Mouse (Mus musculus) CH12.LX (cell line): Measurements from ENCODE around the gene March10. TPM values are rescaled to one million over a fixed set of nuclear protein-coding genes. Genes with fewer than 3 reads are reported as not detected.
A peak's percentile ranks its signal among the peaks of the same experiment; 100 is the strongest.

ENCODE experiments used
- DNase-seq: peaks from one replicate; pipeline ENCODE4 v3.0.0-alpha.2; 2013; ENCODE audit errors: extremely low read depth
- H3K27ac ChIP-seq: 2 replicates; pipeline ENCODE4 v1.5.1; 2012; ENCODE audit warnings: low read depth, mild to moderate bottlenecking, control low read depth, moderate library complexity; ENCODE audit not compliant: insufficient read depth
- H3K27me3 ChIP-seq: replicated peaks from 2 replicates; pipeline ENCODE3; 2012; ENCODE audit warnings: inconsistent platforms
- H3K36me3 ChIP-seq, 2 experiments: replicated peaks in 1 of 2; 2 replicates each; pipeline versions ENCODE3 to v1.6.1; 2012; ENCODE audit warnings: inconsistent platforms in 1 of 2, low read length in 1 of 2, mild to moderate bottlenecking in 1 of 2, mixed read lengths in 1 of 2, moderate library complexity in 1 of 2; ENCODE audit not compliant: control insufficient read depth in 1 of 2, insufficient read depth in 1 of 2
- H3K4me1 ChIP-seq, 2 experiments: 2 replicates each; pipeline ENCODE4 v1.6.1; 2012; ENCODE audit warnings: inconsistent platforms in 1 of 2, moderate library complexity in 1 of 2; ENCODE audit not compliant: insufficient read depth in 2 of 2, control insufficient read depth in 1 of 2
- H3K4me2 ChIP-seq: 2 replicates; pipeline ENCODE4 v1.6.1; 2012; ENCODE audit warnings: low read depth, mild to moderate bottlenecking, control low read depth; ENCODE audit not compliant: poor library complexity, insufficient read depth, severe bottlenecking
- H3K4me3 ChIP-seq, 3 experiments: fragments of 150-350 bp in 1 of 3; sonication (generic) in 1 of 3; replicated peaks in 1 of 3; 2 replicates each; pipeline versions ENCODE3 to v1.5.1; 2011 to 2012; ENCODE audit warnings: low read depth in 2 of 3, low read length in 2 of 3, mild to moderate bottlenecking in 2 of 3, moderate library complexity in 2 of 3, control low read depth in 1 of 3, improper control_type of control experiment in 1 of 3, inconsistent platforms in 1 of 3, mixed read lengths in 1 of 3; ENCODE audit not compliant: poor library complexity in 1 of 3
- H3K79me2 ChIP-seq: replicated peaks from 2 replicates; pipeline ENCODE4 v1.6.1; 2012; ENCODE audit warnings: mild to moderate bottlenecking, moderate library complexity; ENCODE audit not compliant: control insufficient read depth, poor library complexity, insufficient read depth, severe bottlenecking; ENCODE audit errors: extremely low read depth
- H3K9ac ChIP-seq: 2 replicates; pipeline ENCODE4 v1.6.1; 2012; ENCODE audit warnings: low read depth, mild to moderate bottlenecking, control low read depth, moderate library complexity; ENCODE audit not compliant: insufficient read depth
- H3K9me3 ChIP-seq: replicated peaks from 2 replicates; pipeline ENCODE3; 2012; ENCODE audit warnings: low read length, inconsistent platforms, mixed read lengths
- BHLHE40 ChIP-seq: IDR thresholded peaks from 2 replicates; pipeline ENCODE4 v1.6.1; 2011; ENCODE audit warnings: mild to moderate bottlenecking, low read depth, low read length, improper control_type of control experiment
- ELF1 ChIP-seq: IDR thresholded peaks from 2 replicates; pipeline ENCODE4 v1.6.1; 2014; ENCODE audit warnings: low read depth, mild to moderate bottlenecking, inconsistent platforms, low read length, improper control_type of control experiment
- ETS1 ChIP-seq: conservative IDR thresholded peaks from 2 replicates; pipeline ENCODE4 v1.6.1; 2012; ENCODE audit warnings: low read depth, mild to moderate bottlenecking, inconsistent platforms, low read length, improper control_type of control experiment, moderate library complexity
- GABPA ChIP-seq: IDR thresholded peaks from 2 replicates; pipeline ENCODE4 v1.6.1; 2012; ENCODE audit warnings: low read depth, low read length, improper control_type of control experiment, inconsistent platforms; ENCODE audit not compliant: insufficient replicate concordance
- IRF4 ChIP-seq: IDR thresholded peaks from 2 replicates; pipeline ENCODE4 v1.6.1; 2014; ENCODE audit warnings: low read depth, mild to moderate bottlenecking, inconsistent platforms, low read length, improper control_type of control experiment
- JUN ChIP-seq: IDR thresholded peaks from 2 replicates; pipeline ENCODE4 v1.6.1; 2011; ENCODE audit warnings: low read depth, mild to moderate bottlenecking, low read length, improper control_type of control experiment, moderate library complexity; ENCODE audit not compliant: insufficient read depth
- JUND ChIP-seq: conservative IDR thresholded peaks from 2 replicates; pipeline ENCODE4 v1.6.1; 2011; ENCODE audit warnings: low read depth, low read length, improper control_type of control experiment
- MAX ChIP-seq: IDR thresholded peaks from 2 replicates; pipeline ENCODE4 v1.6.1; 2011; ENCODE audit warnings: low read length, improper control_type of control experiment
- MEF2A ChIP-seq: IDR thresholded peaks from 2 replicates; pipeline ENCODE4 v1.6.1; 2014; ENCODE audit warnings: low read depth, mild to moderate bottlenecking, inconsistent platforms, low read length, improper control_type of control experiment, borderline replicate concordance
- MYC ChIP-seq: IDR thresholded peaks from 2 replicates; pipeline ENCODE4 v1.6.1; 2011; ENCODE audit warnings: low read depth, mild to moderate bottlenecking, improper control_type of control experiment, low read length
- NRF1 ChIP-seq: IDR thresholded peaks from 2 replicates; pipeline ENCODE4 v1.6.1; 2014; ENCODE audit warnings: low read depth, mild to moderate bottlenecking, inconsistent platforms, low read length, improper control_type of control experiment, moderate library complexity
- POLR2AphosphoS2 ChIP-seq: IDR thresholded peaks from 2 replicates; pipeline ENCODE4 v1.6.1; 2011; ENCODE audit warnings: low read depth, low read length, improper control_type of control experiment
- SIN3A ChIP-seq: IDR thresholded peaks from 2 replicates; pipeline ENCODE4 v1.6.1; 2012; ENCODE audit warnings: low read length, improper control_type of control experiment, inconsistent platforms
- TBP ChIP-seq: conservative IDR thresholded peaks from 2 replicates; pipeline ENCODE4 v1.6.1; 2011; ENCODE audit warnings: low read depth, low read length, improper control_type of control experiment
- TCF12 ChIP-seq: IDR thresholded peaks from 2 replicates; pipeline ENCODE4 v1.6.1; 2014; ENCODE audit warnings: low read depth, mild to moderate bottlenecking, inconsistent platforms, low read length, improper control_type of control experiment
- UBTF ChIP-seq: IDR thresholded peaks from 2 replicates; pipeline ENCODE4 v1.6.1; 2012; ENCODE audit warnings: low read depth, mild to moderate bottlenecking, inconsistent platforms, low read length, improper control_type of control experiment, moderate library complexity
- USF1 ChIP-seq: IDR thresholded peaks from 2 replicates; pipeline ENCODE4 v1.6.1; 2014; ENCODE audit warnings: low read depth, mild to moderate bottlenecking, inconsistent platforms, low read length, improper control_type of control experiment
- USF2 ChIP-seq: conservative IDR thresholded peaks from 2 replicates; pipeline ENCODE4 v1.6.1; 2011; ENCODE audit warnings: low read depth, low read length, improper control_type of control experiment
- ZC3H11A ChIP-seq: IDR thresholded peaks from 2 replicates; pipeline ENCODE4 v1.6.1; 2012; ENCODE audit warnings: low read depth, mild to moderate bottlenecking, inconsistent platforms, low read length, improper control_type of control experiment
- ZMIZ1 ChIP-seq: IDR thresholded peaks from 2 replicates; pipeline ENCODE4 v1.6.1; 2012; ENCODE audit warnings: low read depth, mild to moderate bottlenecking, inconsistent platforms, low read length, improper control_type of control experiment
- dilution Hi-C: fragments of 300-500 bp; cut with MboI; formaldehyde crosslinking; loops from 2 replicates; pipeline ENCODE4 v1.14.3; 2020; ENCODE audit warnings: low sequenced_read_pairs; ENCODE audit not compliant: extremely low pct_unique_long_range_greater_than_20kb, extremely low pct_ligation_motif_present
- in situ Hi-C: fragments of 300-500 bp; cut with MboI; formaldehyde crosslinking; loops from 3 replicates; pipeline ENCODE4 v1.14.3; 2019; ENCODE audit warnings: low sequenced_read_pairs, low pct_ligation_motif_present, low pct_unique_long_range_greater_than_20kb, mixed read lengths
- polyA plus RNA-seq: library from polyadenylated mRNA; unstranded; fragments of >175 nt; gene quantifications from 2 replicates; pipeline ENCODE4 v1.2.1, GENCODE M21; 2012; ENCODE audit warnings: low read depth; ENCODE audit not compliant: insufficient read length
- total RNA-seq, 2 experiments: library from RNA; depleted of rRNA; stranded (reverse); fragments of 300-350 nt in 1 of 2; fragments of >200 nt in 1 of 2; gene quantifications; 2 replicates each; pipeline ENCODE4 v1.2.3; 2012 to 2014

March10 gene
- total and polyA plus RNA-seq, 3 experiments = not detected

GRCm38 (mm10) chr11:105444929-105445328, 11.6 kb downstream of the March10 start:
- in situ Hi-C loops (loop anchor here (10.0 kb wide), 1 partner anchor 150 kb away; no protein-coding TSS in a partner anchor), dilution Hi-C loops (no loop called here)
- H3K79me2 ChIP-seq = no peaks in the 10 kb centered on the region
- no peaks in the 10 kb centered on the region for H3K36me3 ChIP-seq
- no peak overlapping the region for H3K27ac ChIP-seq
- no peak overlapping the region for H3K4me2 ChIP-seq
- no peak overlapping the region for H3K9ac ChIP-seq
- no peaks in the 10 kb centered on the region for H3K27me3 ChIP-seq
- TF ChIP-seq UBTF (no peak), SIN3A (no peak), ZMIZ1 (no peak), MYC (no peak), GABPA (no peak), BHLHE40 (peak; percentile 61), MEF2A (no peak), USF2 (no peak)
- no peak overlapping the region for H3K4me3 ChIP-seq
- no peak for DNase-seq
- H3K9me3 ChIP-seq = no peaks in the 10 kb centered on the region
- H3K4me1 ChIP-seq = peaks cover 2 to 23% of the 10 kb centered on the region in 2 experiments; a peak in 2 of 4 replicates

DNA sequence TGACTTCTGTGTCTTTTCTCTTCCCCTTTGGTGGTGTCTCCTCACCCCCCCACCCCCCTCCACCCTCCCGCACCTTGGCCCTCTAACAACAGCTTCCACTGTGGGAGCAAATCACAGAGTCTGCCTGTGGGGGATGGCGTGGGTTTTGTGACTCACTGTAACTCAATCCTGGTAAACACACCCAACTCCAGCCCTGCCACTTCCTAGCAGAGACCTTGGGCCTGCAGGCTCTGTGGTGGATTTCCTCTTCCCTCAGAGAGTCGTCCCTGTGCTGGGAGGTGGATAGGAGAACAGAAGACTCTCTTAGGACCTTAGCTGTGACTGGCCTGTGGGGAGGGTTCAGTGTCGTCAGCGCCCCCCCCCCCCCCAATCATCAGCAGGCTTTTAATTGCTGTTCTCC, 13.0 kb downstream of the March10 start:
- Histone ChIP-seq H3K27me3 (no peaks in the 10 kb centered on the region), H3K27ac (no peak overlapping the region), H3K4me1 (peaks cover 0 to 23% of the 10 kb centered on the region in 2 experiments; a peak in 2 of 4 replicates), H3K79me2 (no peaks in the 10 kb centered on the region), H3K9me3 (no peaks in the 10 kb centered on the region), H3K4me3 (no peak overlapping the region), H3K36me3 (no peaks in the 10 kb centered on the region), H3K4me2 (no peak overlapping the region), H3K9ac (no peak overlapping the region)
- no peak for DNase-seq
- dilution Hi-C loops = no loop called here
- TF ChIP-seq MYC (no peak), TCF12 (no peak), ELF1 (no peak), JUN (no peak), USF2 (no peak), TBP (no peak), POLR2AphosphoS2 (no peak), IRF4 (no peak), JUND (no peak), ZC3H11A (no peak), USF1 (no peak), ETS1 (no peak), NRF1 (no peak), MAX (no peak)
- in situ Hi-C loops = loop anchor here (10.0 kb wide), 1 partner anchor 151 kb away; no protein-coding TSS in a partner anchor
